Mouse (Mus musculus): ENCODE results near the gene Ap2b1.

Ap2b1 gene

GRCm38 (mm10) chr11:83397626-83398025 lies 98.8 kb downstream of the Ap2b1 start:
- peak; percentile 20 to 22 for DNase-seq (ENCODE audit: low spot score in 2 of 2)

- no peak for DNase-seq (ENCODE audit: low spot score in 2 of 2)
Observed at GRCm38 (mm10) chr11:83398724-83399123, 99.9 kb downstream of the Ap2b1 start.

- no peak for DNase-seq (ENCODE audit: low spot score in 2 of 2)
Observed at GRCm38 (mm10) chr11:83403787-83404186, 105.0 kb downstream of the Ap2b1 start.

DNA sequence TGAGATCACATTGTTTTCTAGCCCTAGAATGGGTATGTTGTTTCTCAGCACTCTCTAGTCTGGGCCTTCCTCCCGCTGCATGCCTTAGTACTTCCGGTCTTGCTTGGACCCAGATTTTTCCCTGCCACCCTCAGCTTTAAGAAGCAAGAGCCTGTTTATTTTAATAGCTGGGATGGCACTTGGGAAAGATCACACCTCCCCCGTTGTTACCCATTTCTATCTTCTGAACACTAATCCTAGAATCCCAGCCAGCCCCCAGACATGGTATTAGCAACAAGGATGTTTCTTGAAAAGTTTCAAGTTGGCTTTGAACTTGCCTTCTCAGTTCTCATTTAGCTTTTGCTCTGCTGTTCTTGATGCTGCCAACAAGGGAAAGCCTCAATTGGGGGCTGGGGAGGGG lies 107.6 kb downstream of the Ap2b1 start:
- no peak for DNase-seq (ENCODE audit: low spot score in 2 of 2)

- DNase-seq (ENCODE audit: low spot score in 2 of 2): no peak
Observed at GRCm38 (mm10) chr11:83408242-83408641, 109.4 kb downstream of the Ap2b1 start.

GRCm38 (mm10) chr11:83409087-83409754 lies 110.4 kb downstream of the Ap2b1 start, which contains the start of gene Rasl10b:
Rasl10b (plus strand) TSS chr11:83409137.
- DNase-seq (ENCODE audit: low spot score in 2 of 2): peak; percentile 33 to 52

GRCm38 (mm10) chr11:83409792-83410291 lies 111.0 kb downstream of the Ap2b1 start:
- DNase-seq (ENCODE audit: low spot score in 2 of 2): no peak

- no peak for DNase-seq (ENCODE audit: low spot score in 2 of 2)
Observed at GRCm38 (mm10) chr11:83410510-83410909, 111.7 kb downstream of the Ap2b1 start.

- no peak for DNase-seq (ENCODE audit: low spot score in 2 of 2)
Observed at GRCm38 (mm10) chr11:83417080-83417479, 118.3 kb downstream of the Ap2b1 start.

DNA sequence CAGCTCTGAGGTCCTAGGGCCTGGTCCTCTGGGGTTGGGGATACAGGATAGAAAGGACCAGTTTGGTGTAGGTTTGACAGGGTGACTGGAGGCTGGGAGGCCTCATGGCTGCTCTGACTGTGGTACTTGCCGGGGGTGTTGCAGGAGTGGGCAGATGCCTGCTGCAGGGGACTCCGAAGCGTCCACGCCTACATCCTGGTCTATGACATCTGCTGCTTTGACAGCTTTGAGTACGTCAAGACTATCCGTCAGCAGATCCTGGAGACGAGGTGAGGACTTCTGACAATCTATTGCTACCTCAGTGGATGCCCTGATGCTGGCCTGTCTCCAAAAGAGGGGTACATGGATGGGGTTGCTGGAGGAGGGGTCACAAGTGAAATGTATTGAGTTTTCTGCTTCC lies 118.9 kb downstream of the Ap2b1 start:
- DNase-seq (ENCODE audit: low spot score in 2 of 2): no peak

DNA sequence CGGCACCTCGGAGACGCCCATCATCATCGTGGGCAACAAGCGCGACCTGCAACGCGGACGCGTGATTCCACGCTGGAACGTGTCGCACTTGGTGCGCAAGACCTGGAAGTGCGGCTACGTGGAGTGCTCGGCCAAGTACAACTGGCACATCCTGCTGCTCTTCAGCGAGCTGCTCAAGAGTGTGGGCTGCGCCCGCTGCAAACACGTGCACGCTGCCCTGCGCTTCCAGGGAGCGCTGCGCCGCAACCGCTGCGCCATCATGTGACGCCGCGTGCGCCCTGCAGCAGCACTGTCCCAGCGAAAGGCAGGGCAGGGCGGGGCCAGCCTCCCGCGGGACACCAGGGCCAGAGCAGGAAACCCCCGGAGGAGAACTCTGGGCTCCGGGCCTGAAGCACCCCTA lies 119.7 kb downstream of the Ap2b1 start:
- no peak for DNase-seq (ENCODE audit: low spot score in 2 of 2)

DNA sequence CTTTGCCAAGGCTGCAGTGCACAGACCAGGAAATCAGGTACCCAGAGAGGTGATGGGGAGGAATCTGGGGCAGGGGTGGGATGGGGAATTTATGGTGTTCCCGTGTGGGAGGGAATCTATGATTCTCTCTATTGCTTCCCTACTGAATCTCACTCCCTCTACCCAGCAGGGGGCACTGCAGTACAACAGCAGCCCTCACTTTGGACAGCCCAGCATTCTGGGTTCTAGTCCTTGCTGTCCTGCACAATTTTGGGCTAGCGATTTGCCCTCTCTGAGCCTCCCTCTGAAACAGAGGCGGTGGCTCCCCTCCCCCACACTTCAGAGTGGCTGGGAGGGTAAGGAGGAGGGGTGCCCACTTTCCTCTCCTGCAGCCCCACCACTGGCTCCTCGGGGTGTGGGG lies 121.5 kb downstream of the Ap2b1 start:
- DNase-seq (ENCODE audit: low spot score in 2 of 2): no peak

GRCm38 (mm10) chr11:83421305-83421704 lies 122.5 kb downstream of the Ap2b1 start:
- peak in 1 of 2 experiments; percentile 23 for DNase-seq (ENCODE audit: low spot score in 2 of 2)

- DNase-seq (ENCODE audit: low spot score in 2 of 2): peak; percentile 52 to 59
Observed at GRCm38 (mm10) chr11:83424681-83425080, 125.9 kb downstream of the Ap2b1 start.

DNA sequence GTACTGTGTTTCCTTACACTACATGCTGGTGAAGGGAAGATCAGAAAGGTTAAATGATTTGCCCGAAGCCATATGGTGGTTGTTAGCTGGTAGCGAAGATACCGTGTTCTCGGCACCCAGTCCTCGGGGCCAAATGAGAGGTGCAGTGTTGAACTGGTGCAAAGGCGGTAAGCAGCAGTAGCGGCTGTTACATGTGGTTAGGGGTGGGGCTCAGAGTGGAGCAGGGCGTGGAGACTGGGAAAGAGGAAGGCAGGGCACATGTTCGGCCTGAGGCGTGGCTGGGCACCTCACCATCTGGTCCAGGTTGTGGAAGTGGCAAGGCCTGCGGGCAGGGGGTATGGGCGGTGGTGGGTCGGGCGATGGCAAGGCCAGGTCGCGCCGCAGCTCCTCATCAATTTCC lies 128.1 kb downstream of the Ap2b1 start:
- DNase-seq (ENCODE audit: low spot score in 2 of 2): no peak

- DNase-seq (ENCODE audit: low spot score in 2 of 2): no peak
Observed at GRCm38 (mm10) chr11:83429355-83429754, 130.5 kb downstream of the Ap2b1 start, which contains the start of gene Gas2l2. Gas2l2 (minus strand) TSS chr11:83429455.

GRCm38 (mm10) chr11:83432533-83432932 lies 133.7 kb downstream of the Ap2b1 start:
- no peak for DNase-seq (ENCODE audit: low spot score in 2 of 2)

DNA sequence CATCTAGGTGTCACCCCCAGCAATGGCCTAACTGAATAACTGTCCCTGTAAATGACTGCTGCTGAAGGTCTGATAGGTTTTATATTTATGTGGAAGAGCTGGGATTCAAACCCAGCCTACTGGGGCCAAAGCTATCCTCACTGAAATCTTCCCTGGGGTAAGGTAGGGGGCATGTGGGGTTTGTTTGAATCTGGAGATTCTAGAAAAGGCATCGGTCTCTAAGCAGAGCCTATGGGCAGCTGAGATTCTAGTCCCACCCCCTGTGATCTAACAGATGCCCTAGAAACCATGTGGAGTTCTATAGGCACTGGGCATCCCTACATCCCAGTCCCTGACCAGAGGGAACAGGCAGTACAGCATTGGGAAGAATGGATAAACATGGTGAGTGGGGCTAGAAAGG lies 138.6 kb downstream of the Ap2b1 start, which contains the start of gene 1700020L24Rik:
TSS of gene 1700020L24Rik (plus strand) at position 301 of the 400 bp plus-strand sequence.
- DNase-seq (ENCODE audit: low spot score in 2 of 2): no peak

DNA sequence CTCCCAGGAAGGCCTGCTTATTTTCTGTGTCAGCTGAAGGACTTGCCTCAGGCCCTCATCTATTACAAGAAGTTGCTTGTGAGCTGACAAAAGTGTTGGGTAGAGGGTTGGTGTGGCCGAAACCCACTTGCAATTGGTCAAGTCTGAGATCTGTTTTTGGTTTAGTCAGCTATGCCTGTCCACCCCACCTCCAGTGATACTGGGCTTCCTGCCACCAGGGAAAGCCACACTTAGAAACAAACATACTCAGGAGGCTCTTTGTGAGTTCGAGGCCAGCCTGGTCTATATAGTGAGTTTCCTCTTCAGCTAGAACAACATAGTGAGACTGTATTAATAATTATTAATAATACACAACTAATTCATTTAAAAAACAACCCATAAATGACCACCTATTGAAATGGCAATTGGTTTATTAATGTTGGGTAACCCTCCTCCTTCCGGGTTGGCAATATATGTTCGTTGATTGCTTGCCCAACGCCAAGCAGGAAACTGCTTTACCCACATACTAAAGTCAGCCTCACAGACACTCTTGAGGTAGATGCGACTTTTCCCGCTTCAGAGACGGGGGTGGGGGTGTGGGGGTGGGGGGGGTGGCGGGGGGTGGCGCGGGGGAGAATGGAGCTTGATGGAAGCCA lies 140.7 kb downstream of the Ap2b1 start:
- no peak for DNase-seq (ENCODE audit: low spot score in 2 of 2)

GRCm38 (mm10) chr11:83440081-83441064 lies 141.5 kb downstream of the Ap2b1 start:
- DNase-seq (ENCODE audit: low spot score in 2 of 2): peak; percentile 75 to 83

DNA sequence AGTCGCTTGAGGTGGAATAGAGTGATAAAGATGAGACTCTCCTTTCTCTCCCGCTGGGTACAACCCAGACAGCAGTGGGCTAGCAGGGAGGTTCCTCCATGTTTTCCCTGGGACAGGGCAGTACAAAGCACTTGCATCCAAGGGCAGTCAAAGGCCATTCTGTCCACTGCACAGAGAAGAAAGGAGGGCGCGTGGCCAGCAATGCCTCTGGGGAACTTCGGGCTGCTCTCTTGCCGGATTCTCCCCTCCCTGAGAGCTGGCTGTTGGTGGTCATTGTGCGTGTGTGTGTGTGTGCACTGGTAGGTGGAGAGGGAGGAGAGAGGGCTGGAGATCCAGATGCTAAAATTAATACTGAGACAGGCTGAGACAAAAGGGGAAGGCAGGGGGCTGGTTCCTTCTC lies 142.4 kb downstream of the Ap2b1 start:
- DNase-seq (ENCODE audit: low spot score in 2 of 2): peak; percentile 66 to 68
